Mouse (Mus musculus): Measurements from ENCODE around the gene Vmn1r37. TPM values are rescaled to one million over a fixed set of nuclear protein-coding genes. Genes with fewer than 3 reads are reported as not detected.
"Not testable (repeated sequence)": the region's sequence is repeated elsewhere in the genome, so short reads cannot be mapped to it uniquely, and the experiment has no call there.

The Vmn1r37 gene
- polyA plus RNA-seq (2015; fragmentation: Nextera tagmentation; extraction: Ambion mirVana) = not detected in 2 replicates

GRCm38 (mm10) chr6:66729082-66729481, at the start of gene Vmn1r37:
TSS of gene Vmn1r37 (plus strand) at chr6:66729382.
- not testable (repeated sequence) for H3K4me2 ChIP-seq; H3K9me3 ChIP-seq; ATAC-seq (ENCODE audit: extremely low read depth, insufficient number of reproducible peaks, low FRiP score, low TSS enrichment); H3K27me3 ChIP-seq (replicated peaks); H3K4me3 ChIP-seq; H3K36me3 ChIP-seq; H3K4me1 ChIP-seq; H3K9ac ChIP-seq; H3K27ac ChIP-seq (replicated peaks)

- no peak within 1 kb of the TSS for H3K4me2 ChIP-seq
- no peak within 1 kb of the TSS for H3K9ac ChIP-seq
- no peaks in the 10 kb centered on the region for H3K36me3 ChIP-seq
- H3K27me3 ChIP-seq (replicated peaks) = no peaks in the 10 kb centered on the region
- H3K4me1 ChIP-seq = no peaks in the 10 kb centered on the region
- 77% methylated on average over 3 of the region's 3 CpGs for WGBS
- no peak within 1 kb of the TSS for H3K27ac ChIP-seq (replicated peaks)
- no peak for ATAC-seq (ENCODE audit: extremely low read depth, insufficient number of reproducible peaks, low FRiP score, low TSS enrichment)
- no peaks in the 10 kb centered on the region for H3K9me3 ChIP-seq
- H3K4me3 ChIP-seq = no peak within 1 kb of the TSS
Observed at GRCm38 (mm10) chr6:66685806-66686205, 43.4 kb upstream of the Vmn1r37 start, which contains the start of gene Vmn1r35. TSS of gene Vmn1r35 (minus strand) at chr6:66685906.

- no peaks in the 10 kb centered on the region for H3K27me3 ChIP-seq (replicated peaks)
- no peaks in the 10 kb centered on the region for H3K9me3 ChIP-seq
- no peak for ATAC-seq (ENCODE audit: extremely low read depth, insufficient number of reproducible peaks, low FRiP score, low TSS enrichment)
- H3K4me3 ChIP-seq = no peak overlapping the region
- no peaks in the 10 kb centered on the region for H3K4me1 ChIP-seq
- H3K9ac ChIP-seq = no peak overlapping the region
- H3K4me2 ChIP-seq = no peak overlapping the region
- H3K27ac ChIP-seq (replicated peaks) = no peak overlapping the region
- H3K36me3 ChIP-seq = no peaks in the 10 kb centered on the region
Observed at GRCm38 (mm10) chr6:66708901-66709300, 20.3 kb upstream of the Vmn1r37 start.

GRCm38 (mm10) chr6:66713854-66714253, 15.3 kb upstream of the Vmn1r37 start:
- no peak for ATAC-seq (ENCODE audit: extremely low read depth, insufficient number of reproducible peaks, low FRiP score, low TSS enrichment)
- H3K36me3 ChIP-seq = no peaks in the 10 kb centered on the region
- no peaks in the 10 kb centered on the region for H3K9me3 ChIP-seq
- H3K27ac ChIP-seq (replicated peaks) = no peak overlapping the region
- H3K9ac ChIP-seq = no peak overlapping the region
- H3K27me3 ChIP-seq (replicated peaks) = no peaks in the 10 kb centered on the region
- H3K4me1 ChIP-seq = no peaks in the 10 kb centered on the region
- H3K4me2 ChIP-seq = no peak overlapping the region
- WGBS = 57% methylated on average over 3 of the region's 3 CpGs
- no peak overlapping the region for H3K4me3 ChIP-seq

GRCm38 (mm10) chr6:66719068-66719467, 10.1 kb upstream of the Vmn1r37 start, which contains the start of gene Vmn1r36:
TSS of gene Vmn1r36 (minus strand) at chr6:66719168.
- not testable (repeated sequence) for ATAC-seq (ENCODE audit: extremely low read depth, insufficient number of reproducible peaks, low FRiP score, low TSS enrichment); H3K27ac ChIP-seq (replicated peaks)

GRCm38 (mm10) chr6:66782527-66782926, 53.3 kb downstream of the Vmn1r37 start, which contains the start of gene Vmn1r38:
TSS of gene Vmn1r38 (minus strand) at chr6:66782627.
- not testable (repeated sequence) for H3K9ac ChIP-seq; H3K27ac ChIP-seq (replicated peaks); H3K36me3 ChIP-seq; ATAC-seq (ENCODE audit: extremely low read depth, insufficient number of reproducible peaks, low FRiP score, low TSS enrichment); H3K4me3 ChIP-seq; H3K9me3 ChIP-seq; H3K4me1 ChIP-seq; H3K27me3 ChIP-seq (replicated peaks); H3K4me2 ChIP-seq

More at GRCm38 (mm10) chr6:66719068-66719467, 10.1 kb upstream of the Vmn1r37 start, which contains the start of gene Vmn1r36:
- H3K4me2 ChIP-seq; H3K9ac ChIP-seq; H3K4me3 ChIP-seq; H3K36me3 ChIP-seq; H3K4me1 ChIP-seq; H3K27me3 ChIP-seq (replicated peaks); H3K9me3 ChIP-seq: not testable (repeated sequence)
- 41% methylated on average over 2 of the region's 2 CpGs for WGBS

Other genes with a start within 250 kb of the Vmn1r37 start
- 70.8 and 75.3 TPM in 2 replicates for gene Mad2l1, start 194.0 kb upstream of the Vmn1r37 start, polyA plus RNA-seq (2015; fragmentation: Nextera tagmentation; extraction: Ambion mirVana)
- 0.05 TPM in 1 of 2 replicates, not detected in the other for gene Vmn1r32, start 169.3 kb upstream of the Vmn1r37 start, polyA plus RNA-seq (2015; fragmentation: Nextera tagmentation; extraction: Ambion mirVana)
- gene Vmn1r33, start 111.1 kb upstream of the Vmn1r37 start, polyA plus RNA-seq (2015; fragmentation: Nextera tagmentation; extraction: Ambion mirVana) = not detected in 2 replicates
- not detected in 2 replicates for gene Vmn1r34, start 85.5 kb upstream of the Vmn1r37 start, polyA plus RNA-seq (2015; fragmentation: Nextera tagmentation; extraction: Ambion mirVana)
- gene Vmn1r35, start 43.5 kb upstream of the Vmn1r37 start, polyA plus RNA-seq (2015; fragmentation: Nextera tagmentation; extraction: Ambion mirVana) = not detected in 2 replicates
- not detected in 2 replicates for gene Vmn1r36, start 10.2 kb upstream of the Vmn1r37 start, polyA plus RNA-seq (2015; fragmentation: Nextera tagmentation; extraction: Ambion mirVana)
- gene Vmn1r38, start 53.2 kb downstream of the Vmn1r37 start, polyA plus RNA-seq (2015; fragmentation: Nextera tagmentation; extraction: Ambion mirVana) = not detected in 2 replicates
- not detected in 2 replicates for gene Vmn1r39, start 81.2 kb downstream of the Vmn1r37 start, polyA plus RNA-seq (2015; fragmentation: Nextera tagmentation; extraction: Ambion mirVana)
- 51.7 and 57.4 TPM in 2 replicates for gene Gng12, start 167.0 kb downstream of the Vmn1r37 start, polyA plus RNA-seq (2015; fragmentation: Nextera tagmentation; extraction: Ambion mirVana)